Mouse (Mus musculus) left cerebral cortex, postnatal 25 days (tissue): ENCODE measurements at regions not wholly inside any gene's neighbourhood (a gene's known extent, or its start where the extent isn't known, plus 50 kb on each side); places are given as distances from the start of the nearest gene placed in this dataset.

Experiments
- DNase-seq, 2 experiments: peaks; one replicate each; pipeline ENCODE4 v3.0.0; 2022; ENCODE audit warnings: low spot score in 2 of 2, mixed read lengths in 1 of 2
- intact Hi-C: fragments of 180-260 bp; cut with DNase I; formaldehyde crosslinking; loops from one replicate; pipeline ENCODE4 v1.15.1; 2025

DNA sequence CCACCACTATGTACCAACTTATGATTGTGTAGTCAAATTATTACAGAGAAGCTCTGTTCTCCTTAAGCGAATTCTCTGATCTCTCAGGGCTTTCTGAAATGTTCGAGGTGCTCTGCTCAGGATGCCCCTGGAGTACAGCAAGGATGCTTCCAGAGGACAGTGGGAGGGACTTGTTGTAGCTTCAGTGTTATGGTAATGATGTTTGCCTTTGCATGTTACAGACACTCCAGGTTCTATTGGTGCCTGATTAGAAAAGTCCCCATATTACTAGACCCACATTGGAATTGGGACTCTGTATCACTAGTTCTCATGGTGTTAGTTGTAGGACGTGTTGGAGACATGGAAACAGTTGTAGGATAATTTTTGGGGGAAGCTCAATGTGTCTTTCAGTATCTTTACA is 96.0 kb downstream of the Epdr1 start:
- intact Hi-C loops: no loop called here
- no peak for DNase-seq

DNA sequence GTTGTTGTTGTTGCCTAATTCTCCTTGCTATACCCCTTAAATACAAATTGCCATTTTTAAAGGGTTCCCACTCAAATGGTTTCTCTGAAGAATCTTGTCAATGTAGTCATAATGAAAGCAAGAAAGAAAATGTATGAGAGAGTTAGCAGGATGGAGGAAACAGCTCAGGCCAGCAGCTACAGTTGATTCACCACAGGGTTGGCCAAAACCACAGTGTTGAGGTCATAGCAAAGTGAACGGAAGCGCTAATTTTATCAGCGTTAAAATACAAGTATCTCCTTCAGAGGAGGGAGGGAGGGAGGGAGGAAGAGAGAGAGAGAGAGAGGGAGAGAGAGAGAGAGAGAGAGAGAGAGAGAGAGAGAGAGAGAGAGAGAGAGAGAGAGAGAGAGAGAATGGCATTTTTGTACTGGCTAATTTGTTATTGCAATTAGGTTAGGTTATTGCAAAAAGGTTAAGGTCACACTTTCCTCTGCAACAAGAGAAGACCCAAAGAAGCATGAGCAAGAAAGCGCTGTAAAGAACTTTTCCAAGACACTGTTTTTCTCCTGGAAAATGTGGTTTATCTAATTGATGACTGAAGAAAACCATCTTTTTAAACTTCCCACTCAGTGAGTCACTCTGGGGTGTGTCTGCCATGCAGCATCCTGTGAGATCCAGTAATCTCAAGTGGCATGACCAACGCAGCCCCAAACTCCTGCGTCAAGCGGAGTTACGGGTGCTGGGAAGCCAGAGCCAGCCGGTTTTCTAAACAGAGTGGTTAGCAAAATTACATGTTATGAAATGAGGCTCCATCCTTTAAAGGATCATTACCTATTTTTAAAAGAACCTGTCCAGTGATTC is 101.6 kb downstream of the Epdr1 start:
- intact Hi-C loops: no loop called here
- peak in 1 of 2 experiments; percentile 5 for DNase-seq

DNA sequence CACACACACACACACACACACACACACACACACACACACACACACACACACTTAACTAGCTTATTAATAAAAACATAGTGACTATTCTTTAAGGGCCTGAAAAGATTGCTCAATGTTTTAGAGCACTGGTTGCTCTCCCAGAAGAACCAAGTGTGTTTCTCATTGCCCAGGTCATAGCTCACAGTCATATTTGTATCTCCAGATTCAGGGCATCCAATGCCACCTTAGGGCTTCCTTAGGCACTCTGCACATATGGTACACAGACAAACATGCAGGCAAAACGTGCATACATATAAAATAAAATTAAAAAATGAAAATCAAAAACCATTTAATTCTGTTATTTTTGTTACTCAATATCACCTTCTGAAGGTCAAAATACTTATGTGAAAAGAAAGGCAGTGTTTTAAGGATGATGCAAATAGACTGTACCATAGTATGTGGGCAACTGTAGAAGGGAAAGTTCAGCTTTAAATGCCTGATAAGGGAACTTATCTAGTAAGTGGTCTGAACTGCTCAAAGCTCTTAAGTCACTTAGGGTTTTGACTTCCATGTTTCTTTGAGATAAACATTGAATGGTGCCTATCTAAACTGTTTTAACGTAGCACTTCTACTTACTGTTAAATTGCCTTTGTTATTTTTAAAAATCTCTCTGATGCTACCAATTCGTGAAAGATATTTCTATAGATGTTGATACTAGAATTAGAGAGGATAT is 104.7 kb downstream of the Epdr1 start:
- DNase-seq: no peak
- intact Hi-C loops: no loop called here

DNA sequence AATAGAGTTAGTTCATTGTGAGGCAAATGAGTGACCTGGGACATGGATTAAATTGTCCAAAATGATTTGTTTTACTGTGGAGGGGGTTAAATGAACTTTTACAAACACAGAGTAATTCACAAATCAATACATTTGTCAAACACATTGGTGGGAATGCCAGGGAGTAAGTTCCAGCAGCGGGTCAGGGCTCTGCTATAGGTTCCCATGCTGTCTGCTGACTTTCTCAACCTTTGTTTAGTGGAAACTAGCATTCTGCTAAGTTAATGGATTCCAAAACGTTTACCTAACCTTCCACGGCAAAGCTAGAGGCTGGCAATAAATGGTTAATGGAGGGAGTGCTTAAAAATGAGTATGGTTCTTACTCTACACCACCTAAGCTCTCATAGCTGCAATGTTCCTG is 110.9 kb upstream of the Stard3nl start:
- intact Hi-C loops: no loop called here
- no peak for DNase-seq

DNA sequence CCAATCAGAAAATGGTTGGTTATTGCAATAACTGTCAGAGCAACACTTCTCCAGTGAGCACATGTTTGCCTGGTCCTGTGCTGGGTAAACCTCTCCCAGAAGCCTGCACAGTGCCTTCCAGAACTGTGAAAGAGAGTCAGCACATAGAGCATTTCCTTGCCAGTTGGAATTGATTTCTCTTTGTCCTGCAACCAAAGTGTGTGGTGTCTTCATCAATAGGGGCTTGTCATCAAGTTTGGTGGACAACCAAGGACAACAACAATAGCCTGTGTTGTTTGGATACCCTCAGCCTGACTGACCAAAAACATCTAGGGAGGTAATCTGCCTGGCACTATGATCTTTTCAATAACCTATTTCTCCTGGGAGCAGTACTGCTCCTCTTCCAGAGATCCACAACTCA is 108.6 kb upstream of the Stard3nl start:
- no peak for DNase-seq
- intact Hi-C loops: no loop called here

DNA sequence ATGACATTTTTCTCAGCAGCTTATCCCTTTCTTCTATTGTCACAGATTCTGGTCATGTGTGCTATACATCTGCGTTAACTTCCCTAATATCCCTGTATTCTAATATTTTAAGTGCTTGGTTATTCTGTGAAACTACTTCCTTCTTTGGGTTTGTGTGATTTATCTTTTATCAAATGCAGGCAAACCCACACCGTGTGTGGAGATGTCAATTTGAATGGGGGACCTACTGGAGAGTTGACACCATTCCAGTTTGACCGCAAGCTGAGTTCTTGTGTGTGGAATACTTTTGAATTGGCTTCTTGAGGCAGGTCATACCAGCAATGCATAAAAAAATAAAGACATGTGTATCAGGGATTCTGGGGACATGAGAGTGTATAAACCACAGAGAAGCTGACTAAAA is 86.6 kb upstream of the Stard3nl start:
- no peak for DNase-seq
- intact Hi-C loops: no loop called here

DNA sequence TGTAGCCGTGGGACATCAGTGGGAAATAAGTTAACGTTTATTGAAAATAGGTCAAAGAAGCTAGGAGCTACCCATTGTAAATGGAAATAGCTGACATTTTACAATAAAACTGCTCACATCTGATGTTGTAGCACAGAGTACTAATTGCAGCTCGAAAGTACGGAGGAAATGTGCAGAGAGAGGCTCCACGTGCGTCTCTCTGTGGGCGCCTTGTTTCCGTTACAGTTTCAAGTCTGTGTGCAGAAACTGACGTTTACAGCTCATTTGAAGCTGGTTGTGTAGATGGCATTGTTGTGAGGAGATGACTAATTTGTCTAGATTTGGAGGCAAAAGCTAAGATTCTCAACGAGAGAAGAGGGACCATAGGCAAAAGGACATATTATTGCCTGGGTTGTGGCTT is 78.4 kb upstream of the Stard3nl start:
- intact Hi-C loops: no loop called here
- DNase-seq: peak in 1 of 2 experiments; percentile 37

DNA sequence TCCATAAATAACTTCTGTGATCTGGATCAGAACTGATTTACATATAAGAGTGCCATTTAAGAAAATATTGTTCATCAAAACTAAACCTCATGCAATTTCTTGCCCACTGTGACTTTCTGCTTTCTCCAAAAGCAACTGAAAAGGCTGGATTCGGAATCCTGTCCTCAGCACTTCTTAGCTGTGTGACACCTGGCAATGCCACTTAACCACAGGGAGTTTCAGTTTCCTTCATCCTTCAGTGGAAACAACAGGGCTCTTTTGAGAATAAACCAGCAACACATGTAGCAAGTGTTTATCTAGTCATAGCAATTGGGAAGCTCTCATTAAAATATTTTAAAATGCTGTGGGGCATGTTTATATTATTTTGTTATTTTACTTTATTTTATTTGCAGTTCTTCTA is 75.1 kb upstream of the Stard3nl start:
- DNase-seq: no peak
- intact Hi-C loops: no loop called here

DNA sequence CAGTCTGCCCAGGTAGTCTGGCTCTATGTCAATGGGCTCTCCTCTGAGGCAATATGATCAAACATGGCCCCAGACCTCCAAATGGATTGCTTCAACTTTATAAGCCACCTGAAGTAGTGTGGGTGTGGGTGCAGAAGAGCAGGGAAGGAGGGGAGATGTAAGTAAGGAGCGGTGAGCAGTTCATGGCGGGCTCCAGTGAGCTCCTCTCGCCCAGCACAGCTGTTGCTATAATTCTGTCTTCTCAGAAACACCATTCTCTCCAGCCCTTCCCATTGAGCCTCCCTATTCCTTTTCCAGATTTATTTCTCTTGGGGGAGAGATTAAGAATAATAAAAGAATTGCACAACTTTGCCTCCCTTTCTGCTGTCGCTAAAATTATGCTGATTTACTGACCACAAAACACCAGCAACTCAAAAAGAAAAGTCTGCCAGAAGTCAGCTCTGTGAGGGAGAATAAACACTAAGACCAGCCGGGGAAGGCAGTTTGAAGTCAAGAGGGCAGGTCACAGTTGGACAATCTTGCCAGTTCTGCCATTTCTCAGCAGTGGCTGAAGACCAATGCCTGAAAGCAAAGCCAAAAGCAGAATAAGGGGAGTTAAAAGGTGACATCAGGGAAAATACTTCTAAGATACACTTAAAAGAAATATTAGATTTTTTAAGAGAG is 71.3 kb upstream of the Stard3nl start:
- intact Hi-C loops: no loop called here
- no peak for DNase-seq

DNA sequence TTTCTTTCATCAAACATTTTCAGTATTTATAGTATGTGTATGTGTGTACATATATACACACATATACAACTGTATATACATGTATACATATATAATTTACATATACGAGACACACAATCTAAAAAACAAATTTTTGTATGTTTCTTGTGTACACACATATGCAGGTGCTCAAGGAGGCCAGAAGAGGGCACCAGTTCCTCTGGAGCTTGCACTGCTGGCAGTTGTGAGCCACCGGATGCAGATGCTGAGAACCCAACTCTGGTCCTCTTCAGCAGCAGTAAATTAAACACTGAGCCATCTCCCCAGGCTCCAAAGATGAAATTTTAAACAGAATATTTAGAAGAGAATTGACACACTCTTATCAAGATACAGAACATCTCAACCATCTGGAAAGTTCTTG is 67.4 kb upstream of the Stard3nl start:
- intact Hi-C loops: no loop called here
- DNase-seq: no peak

DNA sequence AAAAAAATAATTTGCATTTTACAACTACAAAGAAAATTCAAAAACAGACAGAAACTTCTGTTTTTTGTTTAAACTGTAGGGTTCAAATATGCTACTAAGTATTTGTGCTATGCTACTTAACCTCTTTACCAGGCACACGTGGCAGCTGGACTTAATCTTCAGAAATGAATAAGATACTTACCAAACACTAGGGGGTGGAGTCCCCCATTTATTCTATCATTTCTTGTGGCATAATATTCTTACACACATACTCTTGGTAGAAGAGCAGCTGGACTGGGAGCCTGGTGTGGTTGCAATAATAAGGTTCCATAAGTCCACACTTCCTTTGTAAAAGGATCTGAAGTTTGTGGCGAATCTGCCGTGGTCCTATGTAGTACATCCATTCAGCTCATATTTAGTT is 53.8 kb upstream of the Stard3nl start:
- no peak for DNase-seq
- intact Hi-C loops: loop anchor here (5.0 kb wide), 1 partner anchor 178 kb away; no protein-coding TSS in a partner anchor
